18 mouse cellular contexts compared by ENCODE assay signal in the genomic region with DNA sequence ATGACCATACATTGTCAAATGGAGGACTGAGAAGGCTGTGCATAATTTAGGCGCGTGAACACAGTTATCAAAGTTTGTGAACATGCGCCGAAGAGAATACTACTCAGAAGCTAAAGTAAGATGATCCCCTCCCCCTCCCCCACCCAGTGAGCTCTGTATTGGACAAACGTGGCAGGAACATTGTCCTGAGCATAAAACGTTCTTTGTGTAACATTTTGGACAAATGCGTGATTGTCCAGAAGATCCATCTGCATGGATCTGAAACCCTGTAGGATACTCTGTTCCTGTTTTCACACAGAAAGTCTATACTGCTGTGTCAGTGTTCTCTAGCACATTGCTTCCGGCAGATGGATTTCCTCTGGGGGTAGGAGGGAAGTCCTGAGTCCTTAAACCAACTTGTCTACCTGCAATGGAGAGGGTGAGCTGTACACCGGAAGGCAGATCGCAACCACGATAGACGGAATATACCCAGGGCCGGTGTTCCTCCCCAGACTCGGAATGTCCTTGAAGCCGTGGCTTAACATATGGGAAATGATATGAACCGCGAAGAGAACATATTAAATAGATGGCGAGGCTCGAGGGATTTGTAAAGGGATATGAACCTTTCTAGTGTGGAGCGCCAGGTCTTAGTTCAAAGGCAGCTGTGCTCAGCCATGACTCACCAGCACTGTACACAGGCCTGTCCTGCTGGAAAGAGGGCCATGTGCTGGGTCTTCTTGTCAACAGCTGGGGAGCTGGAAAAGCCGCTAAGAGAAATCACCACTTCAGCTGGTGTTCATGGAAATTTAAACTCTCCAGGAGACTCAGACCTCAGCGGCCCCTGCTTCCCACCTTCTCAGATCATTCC.
A peak's percentile ranks its signal among the peaks of the same experiment; 100 is the strongest.
DNase-seq lines count a peak whose midpoint lies in the region; ATAC-seq and TF ChIP-seq lines count a peak whose summit lies in the region.
"Had no signal": no experiment of that assay in that cellular context is flagged by ENCODE, and none has a peak within 500 bp of the region (broad histone marks: within the 10 kb centered on the region; RNA-seq: fewer than 3 reads in every experiment).

No protein-coding gene starts in this region.

- H3K27me3 ChIP-seq in embryonic facial prominence, embryonic 12.5 days, result no peaks in the 10 kb centered on the region
- H3K27me3 ChIP-seq in embryonic facial prominence, embryonic 10.5 days (replicated peaks; ENCODE audit: low read depth, poor library complexity, severe bottlenecking), result 0 out of 2 replicates have a peak, but pooled peaks cover 5% of the 10 kb centered on the region
- peaks cover 3% of the 10 kb centered on the region; the same call in 1 of the 2 replicates for H3K27me3 ChIP-seq in kidney, embryonic 16.5 days (ENCODE audit: insufficient read depth, low read length)
- H3K27me3 ChIP-seq in limb, embryonic 15.5 days, result peaks cover 19% of the 10 kb centered on the region
- H3K27me3 ChIP-seq in liver, embryonic 12.5 days (replicated peaks), result no peaks in the 10 kb centered on the region
- H3K27me3 ChIP-seq: midbrain, embryonic 13.5 days had no signal

- TF ChIP-seq CTCF in cortical plate, adult 2 months (IDR thresholded peaks at IDR 0.05; ENCODE audit: extremely low read depth, insufficient read depth, low read length), result no peak

- no peak for DNase-seq in embryonic facial prominence, embryonic 10.5 days (ENCODE audit: low spot score)
- no peak for DNase-seq in kidney, postnatal 36 days
- DNase-seq in ovary, postnatal 10 days (ENCODE audit: low spot score), result no peak
- DNase-seq: adrenal gland, postnatal 10 days; cerebellum, postnatal 36 days; forebrain, postnatal 0 days; gastrocnemius, postnatal 25 days; kidney, postnatal 4 days; lung, postnatal 14 days; thymus, adult 2 months had no signal

- no peak overlapping the region for H3K9ac ChIP-seq in embryonic facial prominence, embryonic 12.5 days
- no peak overlapping the region for H3K9ac ChIP-seq in kidney, embryonic 16.5 days (replicated peaks; ENCODE audit: low read length)
- no peak overlapping the region for H3K9ac ChIP-seq in limb, embryonic 15.5 days
- H3K9ac ChIP-seq in liver, embryonic 12.5 days, result no peak overlapping the region
- H3K9ac ChIP-seq: forebrain, postnatal 0 days; liver, embryonic 15.5 days; midbrain, embryonic 13.5 days had no signal

- no peaks in the 10 kb centered on the region for H3K9me3 ChIP-seq in embryonic facial prominence, embryonic 12.5 days
- no peaks in the 10 kb centered on the region for H3K9me3 ChIP-seq in embryonic facial prominence, embryonic 10.5 days
- no peaks in the 10 kb centered on the region for H3K9me3 ChIP-seq in kidney, embryonic 16.5 days (ENCODE audit: low read length)
- H3K9me3 ChIP-seq in limb, embryonic 15.5 days, result no peaks in the 10 kb centered on the region
- no peaks in the 10 kb centered on the region for H3K9me3 ChIP-seq in liver, embryonic 12.5 days (replicated peaks)
- H3K9me3 ChIP-seq: liver, embryonic 15.5 days; midbrain, embryonic 13.5 days had no signal

- H3K27ac ChIP-seq in embryonic facial prominence, embryonic 12.5 days, result no peak overlapping the region
- no peak overlapping the region for H3K27ac ChIP-seq in embryonic facial prominence, embryonic 10.5 days (replicated peaks)
- H3K27ac ChIP-seq in kidney, embryonic 16.5 days (ENCODE audit: low read length), result no peak overlapping the region
- H3K27ac ChIP-seq in cortical plate, adult 2 months (ENCODE audit: insufficient read depth, low read length), result peak overlapping the region; percentile 28; the same call in 1 of the 2 replicates
- H3K27ac ChIP-seq in limb, embryonic 15.5 days, result no peak overlapping the region
- H3K27ac ChIP-seq in liver, embryonic 12.5 days, result no peak overlapping the region
- H3K27ac ChIP-seq: liver, embryonic 15.5 days; midbrain, embryonic 13.5 days had no signal

- ATAC-seq in embryonic facial prominence, embryonic 12.5 days (ENCODE audit: insufficient number of reproducible peaks, insufficient read depth, low FRiP score, low TSS enrichment), result peak; percentile 52; the same call in 1 of the 2 replicates
- ATAC-seq in kidney, embryonic 16.5 days (ENCODE audit: low FRiP score, low TSS enrichment), result 0 out of 2 replicates have a peak, but pooled peaks have one; percentile 66
- ATAC-seq in limb, embryonic 15.5 days (ENCODE audit: insufficient number of reproducible peaks, low FRiP score, low TSS enrichment, low read depth), result peak; percentile 80; the same call in 1 of the 2 replicates
- ATAC-seq in liver, embryonic 12.5 days, result no peak
- ATAC-seq: forebrain, postnatal 0 days; intestine, postnatal 0 days; midbrain, embryonic 13.5 days had no signal

- peaks cover 19% of the 10 kb centered on the region; the same call in 1 of the 2 replicates for H3K4me1 ChIP-seq in embryonic facial prominence, embryonic 12.5 days
- H3K4me1 ChIP-seq in embryonic facial prominence, embryonic 10.5 days, result peaks cover 26% of the 10 kb centered on the region
- H3K4me1 ChIP-seq in kidney, embryonic 16.5 days (ENCODE audit: insufficient read depth, low read length), result peaks cover 22% of the 10 kb centered on the region
- H3K4me1 ChIP-seq in cortical plate, adult 2 months (ENCODE audit: control insufficient read depth, insufficient read depth, low read length), result no peaks in the 10 kb centered on the region
- H3K4me1 ChIP-seq in limb, embryonic 15.5 days, result peaks cover 3% of the 10 kb centered on the region; the same call in 1 of the 2 replicates
- no peaks in the 10 kb centered on the region for H3K4me1 ChIP-seq in liver, embryonic 12.5 days
- H3K4me1 ChIP-seq: liver, embryonic 15.5 days; midbrain, embryonic 13.5 days had no signal

- 69% methylated on average over 22 of the region's 22 CpGs for WGBS in embryonic facial prominence, embryonic 12.5 days
- WGBS in embryonic facial prominence, embryonic 10.5 days, result 81% methylated on average over 22 of the region's 22 CpGs
- 56% methylated on average over 22 of the region's 22 CpGs for WGBS in kidney, embryonic 16.5 days
- 52% methylated on average over 22 of the region's 22 CpGs for WGBS in limb, embryonic 15.5 days
- 48% methylated on average over 22 of the region's 22 CpGs for WGBS in liver, embryonic 12.5 days (ENCODE audit: insufficient replicate concordance)

- no peaks in the 10 kb centered on the region for H3K36me3 ChIP-seq in embryonic facial prominence, embryonic 12.5 days
- H3K36me3 ChIP-seq in embryonic facial prominence, embryonic 10.5 days (replicated peaks), result no peaks in the 10 kb centered on the region
- H3K36me3 ChIP-seq in kidney, embryonic 16.5 days (ENCODE audit: insufficient read depth, low read length), result no peaks in the 10 kb centered on the region
- H3K36me3 ChIP-seq in limb, embryonic 15.5 days, result no peaks in the 10 kb centered on the region
- no peaks in the 10 kb centered on the region for H3K36me3 ChIP-seq in liver, embryonic 12.5 days
- H3K36me3 ChIP-seq: liver, embryonic 15.5 days; midbrain, embryonic 13.5 days had no signal

- no peak overlapping the region for H3K4me2 ChIP-seq in embryonic facial prominence, embryonic 12.5 days (replicated peaks)
- no peak overlapping the region for H3K4me2 ChIP-seq in kidney, embryonic 16.5 days (replicated peaks; ENCODE audit: low read depth, low read length)
- no peak overlapping the region for H3K4me2 ChIP-seq in limb, embryonic 15.5 days
- no peak overlapping the region for H3K4me2 ChIP-seq in liver, embryonic 12.5 days
- H3K4me2 ChIP-seq: liver, embryonic 15.5 days; midbrain, embryonic 13.5 days had no signal

- H3K4me3 ChIP-seq in embryonic facial prominence, embryonic 12.5 days, result no peak overlapping the region
- no peak overlapping the region for H3K4me3 ChIP-seq in embryonic facial prominence, embryonic 10.5 days
- no peak overlapping the region for H3K4me3 ChIP-seq in kidney, embryonic 16.5 days (ENCODE audit: low read length)
- H3K4me3 ChIP-seq in cortical plate, adult 2 months (ENCODE audit: insufficient read depth, low read length), result no peak overlapping the region
- H3K4me3 ChIP-seq in limb, embryonic 15.5 days, result no peak overlapping the region
- H3K4me3 ChIP-seq in liver, embryonic 12.5 days, result no peak overlapping the region
- H3K4me3 ChIP-seq: liver, embryonic 15.5 days; midbrain, embryonic 13.5 days had no signal

- no peak for TF ChIP-seq POLR2A in cortical plate, adult 2 months (IDR thresholded peaks at IDR 0.05; ENCODE audit: extremely low read depth, insufficient read depth, low read length)
